Mouse (Mus musculus) liver, postnatal 0 days (tissue): Measurements from ENCODE around the gene Stk40.

ENCODE experiments used
- CTCF ChIP-seq: sonication (generic); IDR thresholded peaks from 2 replicates; pipeline ENCODE4 v1.5.1; 2016; ENCODE audit warnings: antibody characterized with exemption, low read depth
- EP300 ChIP-seq: IDR thresholded peaks from 2 replicates; pipeline ENCODE4 v1.6.1; 2016; ENCODE audit warnings: antibody characterized with exemption, low read depth, mild to moderate bottlenecking

DNA sequence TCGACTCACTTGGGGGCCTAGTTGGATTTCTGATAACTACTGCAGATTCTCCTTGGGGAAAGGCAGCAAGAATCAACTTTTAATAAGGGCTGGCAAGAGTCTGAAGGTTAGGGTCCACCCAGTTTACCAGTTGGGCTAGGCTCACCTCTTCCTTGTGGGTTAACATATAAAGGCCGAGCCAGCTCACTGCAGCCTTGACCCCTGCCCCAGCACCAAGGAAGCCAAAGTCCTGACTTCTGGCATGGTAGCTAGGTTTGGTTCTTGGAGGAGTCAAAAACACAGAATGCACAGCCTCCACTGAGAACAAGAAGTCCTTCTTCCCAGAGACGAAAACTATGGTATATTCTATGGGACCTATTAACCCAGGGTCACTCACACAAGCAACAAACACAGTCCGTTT is 59.9 kb downstream of the Stk40 start:
- TF ChIP-seq CTCF (no peak), EP300 (no peak)
